Comparison of ENCODE assay signal across 25 mouse cellular contexts in the genomic region with DNA sequence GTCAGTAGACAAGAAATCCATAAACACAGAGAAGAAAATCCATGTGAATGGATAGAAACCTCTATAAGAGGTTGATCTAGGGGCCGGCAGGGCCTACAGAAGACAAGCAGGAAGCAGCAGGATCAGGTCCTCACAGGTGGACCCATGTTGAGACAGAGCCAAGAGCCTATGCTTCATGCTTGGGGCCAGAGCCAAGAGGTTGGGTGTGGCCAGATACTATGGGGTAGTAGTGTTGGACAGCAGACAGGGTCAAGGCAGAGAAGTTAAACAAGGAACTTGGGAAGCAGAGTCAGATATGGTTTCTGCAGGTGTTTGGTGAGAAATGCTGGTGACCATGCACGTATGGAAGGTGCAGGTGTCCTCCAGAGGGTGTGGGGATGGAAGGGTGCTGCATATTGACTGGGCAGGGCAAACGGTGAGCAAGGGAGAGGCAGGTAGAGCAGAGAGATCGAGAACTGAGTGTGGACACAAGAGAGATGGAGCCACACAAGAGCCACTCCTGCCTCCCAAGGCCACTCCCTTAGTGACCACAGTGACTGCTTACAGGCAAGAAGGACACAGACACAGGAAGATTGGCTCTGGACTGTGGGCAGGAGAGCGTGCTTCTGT.
"Had no signal": no experiment of that assay in that cellular context is flagged by ENCODE, and none has a peak within 500 bp of the region (broad histone marks: within the 10 kb centered on the region; RNA-seq: fewer than 3 reads in every experiment).

No protein-coding gene starts in this region.

- H3K4me2 ChIP-seq: kidney, embryonic 15.5 days; limb, embryonic 13.5 days; liver, embryonic 12.5 days; liver, embryonic 15.5 days; lung, embryonic 15.5 days; midbrain, embryonic 12.5 days; midbrain, embryonic 15.5 days; neural tube, embryonic 12.5 days; neural tube, embryonic 15.5 days had no signal

- H3K27me3 ChIP-seq: kidney, embryonic 15.5 days; limb, embryonic 13.5 days; liver, embryonic 15.5 days; lung, embryonic 15.5 days; midbrain, embryonic 12.5 days; midbrain, embryonic 15.5 days; neural tube, embryonic 12.5 days; neural tube, embryonic 15.5 days had no signal

- ATAC-seq: inflammation-experienced regulatory T-cells, adult 6 months; liver, embryonic 12.5 days; midbrain, embryonic 15.5 days had no signal

- H3K4me3 ChIP-seq: kidney, embryonic 15.5 days; layer of hippocampus, adult 2 months; limb, embryonic 10.5 days; limb, embryonic 13.5 days; liver, embryonic 12.5 days; liver, embryonic 15.5 days; lung, embryonic 15.5 days; midbrain, embryonic 12.5 days; midbrain, embryonic 15.5 days; neural tube, embryonic 12.5 days; neural tube, embryonic 15.5 days had no signal

- DNase-seq: kidney, adult 11 months; kidney, adult 8-10 months; kidney, postnatal 10 days; kidney, postnatal 36 days; layer of hippocampus, adult 9-11 months; liver; lung, postnatal 14 days; right cerebral cortex, adult 18-20 months; right cerebral cortex, postnatal 14 days; right cerebral cortex, postnatal 4 days; spleen, adult 18-20 months; thymus, postnatal 25 days had no signal

- H3K36me3 ChIP-seq: kidney, embryonic 15.5 days; limb, embryonic 10.5 days; limb, embryonic 13.5 days; liver, embryonic 12.5 days; liver, embryonic 15.5 days; lung, embryonic 15.5 days; midbrain, embryonic 12.5 days; midbrain, embryonic 15.5 days had no signal

- H3K9ac ChIP-seq: kidney, embryonic 15.5 days; limb, embryonic 13.5 days; liver, embryonic 12.5 days; liver, embryonic 15.5 days; lung, embryonic 15.5 days; midbrain, embryonic 12.5 days; midbrain, embryonic 15.5 days; neural tube, embryonic 12.5 days; neural tube, embryonic 15.5 days had no signal

- H3K9me3 ChIP-seq: kidney, embryonic 15.5 days; limb, embryonic 10.5 days; limb, embryonic 13.5 days; liver, embryonic 12.5 days; liver, embryonic 15.5 days; lung, embryonic 15.5 days; midbrain, embryonic 12.5 days; midbrain, embryonic 15.5 days; neural tube, embryonic 12.5 days; neural tube, embryonic 15.5 days had no signal

- H3K4me1 ChIP-seq: kidney, embryonic 15.5 days; liver, embryonic 12.5 days; lung, embryonic 15.5 days; neural tube, embryonic 12.5 days had no signal

- H3K27ac ChIP-seq: kidney, embryonic 15.5 days; limb, embryonic 10.5 days; limb, embryonic 13.5 days; liver, embryonic 12.5 days; liver, embryonic 15.5 days; lung, embryonic 15.5 days; macrophage; midbrain, embryonic 12.5 days; midbrain, embryonic 15.5 days; neural tube, embryonic 12.5 days; neural tube, embryonic 15.5 days had no signal
